Mouse (Mus musculus): Measurements from ENCODE around the gene F830045P16Rik.
A peak's percentile ranks its signal among the peaks of the same experiment; 100 is the strongest.

F830045P16Rik gene

GRCm38 (mm10) chr2:129536377-129536776 lies at the start of gene F830045P16Rik:
F830045P16Rik (minus strand) TSS chr2:129536602.
- DNase-seq = no peak

GRCm38 (mm10) chr2:129585904-129586514 lies 49.6 kb upstream of the F830045P16Rik start:
- DNase-seq = peak; percentile 19

- no peak for DNase-seq
These were observed 48.5 kb upstream of the F830045P16Rik start for GRCm38 (mm10) chr2:129584905-129585304.

- DNase-seq = peak; percentile 35
These were observed 45.9 kb upstream of the F830045P16Rik start for GRCm38 (mm10) chr2:129582261-129582660.

GRCm38 (mm10) chr2:129581826-129582225 lies 45.4 kb upstream of the F830045P16Rik start:
- DNase-seq = peak; percentile 50

- no peak for DNase-seq
These were observed 44.3 kb upstream of the F830045P16Rik start for GRCm38 (mm10) chr2:129580656-129581055.

- no peak for DNase-seq
These were observed 40.4 kb upstream of the F830045P16Rik start for GRCm38 (mm10) chr2:129576611-129577447.

GRCm38 (mm10) chr2:129575113-129575512 lies 38.7 kb upstream of the F830045P16Rik start:
- DNase-seq = no peak

GRCm38 (mm10) chr2:129574395-129575046 lies 38.1 kb upstream of the F830045P16Rik start:
- no peak for DNase-seq

- DNase-seq = no peak
These were observed 37.4 kb upstream of the F830045P16Rik start for GRCm38 (mm10) chr2:129573701-129574273.

GRCm38 (mm10) chr2:129569556-129569955 lies 33.2 kb upstream of the F830045P16Rik start:
- DNase-seq = no peak

GRCm38 (mm10) chr2:129569120-129569519 lies 32.7 kb upstream of the F830045P16Rik start:
- DNase-seq = no peak

- no peak for DNase-seq
These were observed 27.7 kb upstream of the F830045P16Rik start for GRCm38 (mm10) chr2:129563944-129564709.

GRCm38 (mm10) chr2:129561796-129562195 lies 25.4 kb upstream of the F830045P16Rik start:
- no peak for DNase-seq

GRCm38 (mm10) chr2:129558875-129559219 lies 22.4 kb upstream of the F830045P16Rik start:
- DNase-seq = no peak

GRCm38 (mm10) chr2:129558008-129558874 lies 21.8 kb upstream of the F830045P16Rik start:
- no peak for DNase-seq

GRCm38 (mm10) chr2:129556081-129556480 lies 19.7 kb upstream of the F830045P16Rik start:
- no peak for DNase-seq

- no peak for DNase-seq
These were observed 14.4 kb upstream of the F830045P16Rik start for GRCm38 (mm10) chr2:129550781-129551180.

- DNase-seq = no peak
These were observed 13.2 kb upstream of the F830045P16Rik start for GRCm38 (mm10) chr2:129549537-129550135.

- DNase-seq = no peak
These were observed 10.4 kb upstream of the F830045P16Rik start for GRCm38 (mm10) chr2:129546772-129547171.

GRCm38 (mm10) chr2:129545596-129545995 lies 9.2 kb upstream of the F830045P16Rik start:
- no peak for DNase-seq

Measured in kidney, adult 9 months (tissue).